Mouse (Mus musculus): Measurements from ENCODE around the gene Tgfb3. TPM values are rescaled to one million over a fixed set of nuclear protein-coding genes. Genes with fewer than 3 reads are reported as not detected.

The Tgfb3 gene
- total and polyA plus RNA-seq, 2 experiments from 2014 or later: 6.8 to 7.3 TPM

- 72% methylated on average over 7 of the region's 7 CpGs for WGBS
- Histone ChIP-seq H3K9me3 (ENCODE audit: low read length) (no peaks in the 10 kb centered on the region), H3K9ac (no peak overlapping the region), H3K27ac (ENCODE audit: low read depth, low read length) (no peak overlapping the region), H3K4me1 (ENCODE audit: insufficient read depth) (0 out of 2 replicates have a peak, but pooled peaks cover 5% of the 10 kb centered on the region), H3K4me3 (ENCODE audit: low read depth, low read length) (no peak overlapping the region), H3K27me3 (ENCODE audit: insufficient read depth, low read length) (no peaks in the 10 kb centered on the region), H3K36me3 (ENCODE audit: insufficient read depth) (no peaks in the 10 kb centered on the region), H3K4me2 (ENCODE audit: low read depth) (no peak overlapping the region)
- ATAC-seq (no peak), DNase-seq (no peak)
- no peak for TF ChIP-seq CTCF (IDR thresholded peaks at IDR 0.05; ENCODE audit: low read depth)
These were observed 3.5 kb downstream of the Tgfb3 start for GRCm38 (mm10) chr12:86075358-86075757.

GRCm38 (mm10) chr12:86074681-86075080 lies 4.2 kb downstream of the Tgfb3 start:
- Histone ChIP-seq H3K9ac (no peak overlapping the region), H3K4me3 (ENCODE audit: low read depth, low read length) (no peak overlapping the region), H3K4me1 (ENCODE audit: insufficient read depth) (0 out of 2 replicates have a peak, but pooled peaks cover 5% of the 10 kb centered on the region), H3K36me3 (ENCODE audit: insufficient read depth) (no peaks in the 10 kb centered on the region), H3K4me2 (ENCODE audit: low read depth) (no peak overlapping the region), H3K9me3 (ENCODE audit: low read length) (no peaks in the 10 kb centered on the region), H3K27ac (ENCODE audit: low read depth, low read length) (no peak overlapping the region), H3K27me3 (ENCODE audit: insufficient read depth, low read length) (no peaks in the 10 kb centered on the region)
- ATAC-seq: peak; percentile 12; the same call in 1 of the 2 replicates
- 78% methylated on average over 12 of the region's 12 CpGs for WGBS
- no peak for TF ChIP-seq CTCF (IDR thresholded peaks at IDR 0.05; ENCODE audit: low read depth)
- peak; percentile 49 for DNase-seq

GRCm38 (mm10) chr12:86071432-86071831 lies 7.4 kb downstream of the Tgfb3 start:
- no peak for TF ChIP-seq CTCF (IDR thresholded peaks at IDR 0.05; ENCODE audit: low read depth)
- DNase-seq: peak; percentile 68
- H3K4me2 ChIP-seq (ENCODE audit: low read depth): no peak overlapping the region
- 24% methylated on average over 6 of the region's 6 CpGs for WGBS
- H3K27me3 ChIP-seq (ENCODE audit: insufficient read depth, low read length): no peaks in the 10 kb centered on the region
- no peaks in the 10 kb centered on the region for H3K4me1 ChIP-seq (ENCODE audit: insufficient read depth)
- H3K27ac ChIP-seq (ENCODE audit: low read depth, low read length): no peak overlapping the region
- no peaks in the 10 kb centered on the region for H3K36me3 ChIP-seq (ENCODE audit: insufficient read depth)
- H3K4me3 ChIP-seq (ENCODE audit: low read depth, low read length): no peak overlapping the region
- H3K9ac ChIP-seq: no peak overlapping the region
- H3K9me3 ChIP-seq (ENCODE audit: low read length): no peaks in the 10 kb centered on the region
- peak; percentile 88 for ATAC-seq

- no peak overlapping the region for H3K27ac ChIP-seq (ENCODE audit: low read depth, low read length)
- no peak overlapping the region for H3K4me3 ChIP-seq (ENCODE audit: low read depth, low read length)
- DNase-seq (no peak), ATAC-seq (no peak)
- no peaks in the 10 kb centered on the region for H3K9me3 ChIP-seq (ENCODE audit: low read length)
- H3K36me3 ChIP-seq (ENCODE audit: insufficient read depth): 0 out of 2 replicates have a peak, but pooled peaks cover 3% of the 10 kb centered on the region
- H3K4me2 ChIP-seq (ENCODE audit: low read depth): no peak overlapping the region
- H3K4me1 ChIP-seq (ENCODE audit: insufficient read depth): no peaks in the 10 kb centered on the region
- no peak overlapping the region for H3K9ac ChIP-seq
- TF ChIP-seq CTCF (IDR thresholded peaks at IDR 0.05; ENCODE audit: low read depth): no peak
- no peaks in the 10 kb centered on the region for H3K27me3 ChIP-seq (ENCODE audit: insufficient read depth, low read length)
These were observed 14.0 kb downstream of the Tgfb3 start for GRCm38 (mm10) chr12:86064796-86065195.

- Histone ChIP-seq H3K27me3 (ENCODE audit: insufficient read depth, low read length) (no peaks in the 10 kb centered on the region), H3K4me3 (ENCODE audit: low read depth, low read length) (no peak overlapping the region), H3K9me3 (ENCODE audit: low read length) (no peaks in the 10 kb centered on the region), H3K4me2 (ENCODE audit: low read depth) (no peak overlapping the region), H3K9ac (no peak overlapping the region), H3K4me1 (ENCODE audit: insufficient read depth) (no peaks in the 10 kb centered on the region), H3K27ac (ENCODE audit: low read depth, low read length) (no peak overlapping the region), H3K36me3 (ENCODE audit: insufficient read depth) (no peaks in the 10 kb centered on the region; the same call in 1 of the 2 replicates)
- no peak for TF ChIP-seq CTCF (IDR thresholded peaks at IDR 0.05; ENCODE audit: low read depth)
- DNase-seq: no peak
- WGBS: 80% methylated on average over 6 of the region's 6 CpGs
- ATAC-seq: no peak
These were observed 19.5 kb downstream of the Tgfb3 start for GRCm38 (mm10) chr12:86059341-86059740.

GRCm38 (mm10) chr12:86057516-86057915 lies 21.3 kb downstream of the Tgfb3 start:
- TF ChIP-seq CTCF (IDR thresholded peaks at IDR 0.05; ENCODE audit: low read depth): no peak
- Histone ChIP-seq H3K9me3 (ENCODE audit: low read length) (no peaks in the 10 kb centered on the region), H3K4me2 (ENCODE audit: low read depth) (no peak overlapping the region), H3K36me3 (ENCODE audit: insufficient read depth) (no peaks in the 10 kb centered on the region; the same call in 1 of the 2 replicates), H3K27me3 (ENCODE audit: insufficient read depth, low read length) (no peaks in the 10 kb centered on the region), H3K4me3 (ENCODE audit: low read depth, low read length) (no peak overlapping the region), H3K9ac (no peak overlapping the region), H3K27ac (ENCODE audit: low read depth, low read length) (no peak overlapping the region), H3K4me1 (ENCODE audit: insufficient read depth) (no peaks in the 10 kb centered on the region)
- 86% methylated on average over 8 of the region's 8 CpGs for WGBS
- ATAC-seq: no peak
- no peak for DNase-seq

- no peak overlapping the region for H3K27ac ChIP-seq (ENCODE audit: low read depth, low read length)
- no peaks in the 10 kb centered on the region for H3K27me3 ChIP-seq (ENCODE audit: insufficient read depth, low read length)
- no peaks in the 10 kb centered on the region for H3K4me1 ChIP-seq (ENCODE audit: insufficient read depth)
- TF ChIP-seq CTCF (IDR thresholded peaks at IDR 0.05; ENCODE audit: low read depth): no peak
- no peak overlapping the region for H3K9ac ChIP-seq
- no peak for ATAC-seq
- H3K9me3 ChIP-seq (ENCODE audit: low read length): no peaks in the 10 kb centered on the region
- 90% methylated on average over 8 of the region's 8 CpGs for WGBS
- no peaks in the 10 kb centered on the region; the same call in 1 of the 2 replicates for H3K36me3 ChIP-seq (ENCODE audit: insufficient read depth)
- no peak overlapping the region for H3K4me2 ChIP-seq (ENCODE audit: low read depth)
- H3K4me3 ChIP-seq (ENCODE audit: low read depth, low read length): no peak overlapping the region
- no peak for DNase-seq
These were observed 21.9 kb downstream of the Tgfb3 start for GRCm38 (mm10) chr12:86056976-86057375.
